ENCODE assay signal across 15 mouse cellular contexts in the genomic region with DNA sequence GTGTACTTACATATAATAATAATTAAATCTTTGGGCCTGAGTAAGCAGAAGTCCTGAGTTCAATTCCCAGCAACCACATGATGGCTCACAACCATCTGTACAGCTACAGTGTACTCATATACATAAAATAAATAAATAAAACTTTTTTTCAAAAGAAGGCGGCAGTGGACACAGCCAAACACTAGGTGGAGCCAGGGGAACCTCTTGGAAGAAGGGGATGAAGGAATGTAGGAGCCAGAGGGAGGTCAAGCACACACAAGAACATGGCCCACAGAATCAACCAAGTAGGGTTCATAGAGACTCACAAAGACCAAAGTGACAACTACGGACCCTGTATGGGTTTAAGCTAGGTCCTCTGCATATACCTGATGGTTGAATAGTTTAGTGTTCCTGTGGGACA. TPM values are rescaled to one million over a fixed set of nuclear protein-coding genes. Genes with fewer than 3 reads are reported as not detected.
DNase-seq lines count a peak whose midpoint lies in the region; ATAC-seq and TF ChIP-seq lines count a peak whose summit lies in the region.
"Had no signal": no experiment of that assay in that cellular context is flagged by ENCODE, and none has a peak within 500 bp of the region (broad histone marks: within the 10 kb centered on the region; RNA-seq: fewer than 3 reads in every experiment).

No protein-coding gene starts in this region.

- POLR2A ChIA-PET in Patski (lab: Charles Lee): no interaction called here

- no peaks in the 10 kb centered on the region for H3K27me3 ChIP-seq in cerebellum, adult 2 months (ENCODE audit: control insufficient read depth, insufficient read depth, low read length)
- H3K27me3 ChIP-seq in Patski: peaks cover 2% of the 10 kb centered on the region
- no peaks in the 10 kb centered on the region for H3K27me3 ChIP-seq in hindbrain, embryonic 14.5 days (ENCODE audit: control insufficient read depth, insufficient read depth, low read length)

- H3K4me2 ChIP-seq in hindbrain, embryonic 14.5 days (replicated peaks): no peak overlapping the region
- H3K4me2 ChIP-seq: midbrain, embryonic 11.5 days had no signal

- H3K27ac ChIP-seq in cerebellum, adult 2 months (ENCODE audit: insufficient read depth, low read length): no peak overlapping the region
- H3K27ac ChIP-seq in hindbrain, embryonic 14.5 days: no peak overlapping the region
- H3K27ac ChIP-seq: hindbrain, embryonic 10.5 days had no signal

- no peak for ATAC-seq in Patski
- no peak for ATAC-seq in hindbrain, embryonic 14.5 days (ENCODE audit: low FRiP score)
- ATAC-seq: forebrain, postnatal 0 days had no signal

- no peak overlapping the region for H3K9ac ChIP-seq in hindbrain, embryonic 14.5 days
- H3K9ac ChIP-seq: forebrain, postnatal 0 days had no signal

- TF ChIP-seq CTCF in cerebellum, adult 2 months (IDR thresholded peaks at IDR 0.05; ENCODE audit: borderline replicate concordance, insufficient read depth, low read depth, low read length): no peak
- peak; percentile 53 for TF ChIP-seq CTCF in Patski (IDR thresholded peaks at IDR 0.05)

- no peaks in the 10 kb centered on the region for H3K36me3 ChIP-seq in hindbrain, embryonic 14.5 days (replicated peaks; ENCODE audit: control insufficient read depth, insufficient read depth)
- H3K36me3 ChIP-seq: hindbrain, embryonic 10.5 days had no signal

- H3K9me3 ChIP-seq in hindbrain, embryonic 14.5 days (ENCODE audit: control insufficient read depth, low read length): no peaks in the 10 kb centered on the region

- no peak overlapping the region for H3K4me3 ChIP-seq in cerebellum, adult 2 months (replicated peaks; ENCODE audit: insufficient read depth, low read depth, low read length)
- no peak overlapping the region for H3K4me3 ChIP-seq in hindbrain, embryonic 14.5 days (replicated peaks; ENCODE audit: low read length)
- H3K4me3 ChIP-seq: hindbrain, embryonic 10.5 days had no signal

- no peaks in the 10 kb centered on the region for H3K4me1 ChIP-seq in cerebellum, adult 2 months (ENCODE audit: control insufficient read depth, insufficient read depth, low read length)
- no peaks in the 10 kb centered on the region for H3K4me1 ChIP-seq in hindbrain, embryonic 14.5 days (replicated peaks; ENCODE audit: control insufficient read depth, insufficient read depth, low read length)

- CTCF ChIA-PET in Patski (lab: Charles Lee): no interaction called here

- TF ChIP-seq POLR2A in cerebellum, adult 2 months (IDR thresholded peaks at IDR 0.05; ENCODE audit: borderline replicate concordance, insufficient read depth, low read length): no peak

- in situ Hi-C loops in Patski (cut with MboI; ENCODE audit: low pct_unique_long_range_greater_than_20kb): no loop called here

- DNase-seq in cerebellum, postnatal 10 days: peak; percentile 46
- DNase-seq in cerebellum, adult 2 months: no peak
- DNase-seq in kidney, postnatal 4 days: peak; percentile 35 to 57
- DNase-seq in kidney, adult 11 months: no peak
- DNase-seq in Patski (ENCODE audit: low read depth, low spot score): no peak
- DNase-seq in lung, postnatal 25 days (ENCODE audit: low spot score): peak; percentile 26
- no peak for DNase-seq in hindbrain, embryonic 14.5 days (ENCODE audit: low spot score)
- DNase-seq in right cerebral cortex, postnatal 4 days: no peak
- DNase-seq: B cell, adult 2 months; cerebellum, adult 9-11 months; forebrain, postnatal 0 days had no signal

- 82% methylated on average over 2 of the region's 2 CpGs for WGBS in cerebellum, adult 2 months
- WGBS in hindbrain, embryonic 14.5 days: 93% methylated on average over 2 of the region's 2 CpGs

RNA-seq across cellular contexts. Expression of a gene that starts 38.6 kb away (rescaled TPM):
- 2.0 and 4.7 TPM in 2 replicates for polyA plus RNA-seq in cerebellum, adult 2 months (2012; rRNA removed)
- 1.4 TPM for polyA plus RNA-seq in Patski (2021)
- polyA plus RNA-seq in hindbrain, embryonic 14.5 days (2014; fragmentation: Nextera tagmentation; extraction: Ambion mirVana): 0.29 TPM in 2 replicates
- polyA plus RNA-seq: hindbrain, embryonic 10.5 days; liver, embryonic 16.5 days; midbrain, embryonic 11.5 days; neural tube, embryonic 11.5 days had no signal

RNA-seq across cellular contexts. Expression of a gene that starts 49.1 kb away (rescaled TPM):
- not detected in 2 replicates for polyA plus RNA-seq in cerebellum, adult 2 months (2012; rRNA removed)
- polyA plus RNA-seq in Patski (2021): not detected
- not detected in 2 replicates for polyA plus RNA-seq in hindbrain, embryonic 14.5 days (2014; fragmentation: Nextera tagmentation; extraction: Ambion mirVana)
- polyA plus RNA-seq: forebrain, postnatal 0 days; hindbrain, embryonic 10.5 days; liver, embryonic 16.5 days; midbrain, embryonic 11.5 days; neural tube, embryonic 11.5 days had no signal

RNA-seq across cellular contexts. Expression of a gene that starts 49.1 kb away (rescaled TPM):
- polyA plus RNA-seq in cerebellum, adult 2 months (2012; rRNA removed): 0.11 and 0.16 TPM in 2 replicates
- polyA plus RNA-seq in Patski (2021): 0.03 TPM
- 0.62 and 0.74 TPM in 2 replicates for polyA plus RNA-seq in hindbrain, embryonic 14.5 days (2014; fragmentation: Nextera tagmentation; extraction: Ambion mirVana)
- polyA plus RNA-seq: liver, embryonic 16.5 days had no signal

RNA-seq across cellular contexts. Expression of a gene that starts 53.1 kb away (rescaled TPM):
- not detected in 2 replicates for polyA plus RNA-seq in cerebellum, adult 2 months (2012; rRNA removed)
- not detected for polyA plus RNA-seq in Patski (2021)
- polyA plus RNA-seq in hindbrain, embryonic 14.5 days (2014; fragmentation: Nextera tagmentation; extraction: Ambion mirVana): not detected in 2 replicates
- polyA plus RNA-seq: forebrain, postnatal 0 days; hindbrain, embryonic 10.5 days; liver, embryonic 16.5 days; midbrain, embryonic 11.5 days; neural tube, embryonic 11.5 days had no signal

Comparison
In these comparisons a context has a peak if more than half of its experiments do, and no peak if none do; other contexts are left out.
1. DNase-seq: peak in cerebellum, postnatal 10 days (2 of 2), kidney, postnatal 4 days (2 of 2) and lung, postnatal 25 days (single experiment); none in cerebellum, adult 2 months (0 of 2), kidney, adult 11 months (single experiment), Patski (single experiment), hindbrain, embryonic 14.5 days (single experiment) and right cerebral cortex, postnatal 4 days (single experiment).